Mouse (Mus musculus): ENCODE results near the gene Gse1.

Gse1 gene

GRCm38 (mm10) chr8:120559654-120560053 is 331.4 kb downstream of the Gse1 start:
- peak; percentile 58 to 65 for DNase-seq

GRCm38 (mm10) chr8:120560535-120560934 is 332.3 kb downstream of the Gse1 start:
- no peak for DNase-seq

GRCm38 (mm10) chr8:120561539-120562435 is 333.5 kb downstream of the Gse1 start:
- DNase-seq: peak in 1 of 2 experiments; percentile 81

GRCm38 (mm10) chr8:120562680-120563347 is 334.6 kb downstream of the Gse1 start:
- peak in 1 of 2 experiments; percentile 28 for DNase-seq

GRCm38 (mm10) chr8:120563348-120563724 is 335.1 kb downstream of the Gse1 start:
- peak in 1 of 2 experiments; percentile 26 for DNase-seq

GRCm38 (mm10) chr8:120563851-120564837 is 335.9 kb downstream of the Gse1 start:
- peak; percentile 69 to 79 for DNase-seq

- DNase-seq: no peak
Observed at GRCm38 (mm10) chr8:120565151-120565711, 337.0 kb downstream of the Gse1 start.

- DNase-seq: peak; percentile 71 to 74
Observed at GRCm38 (mm10) chr8:120566681-120567080, 338.4 kb downstream of the Gse1 start.

- DNase-seq: no peak
Observed at GRCm38 (mm10) chr8:120567731-120568130, 339.5 kb downstream of the Gse1 start.

GRCm38 (mm10) chr8:120568164-120568798 is 340.0 kb downstream of the Gse1 start:
- no peak for DNase-seq

GRCm38 (mm10) chr8:120569123-120569522 is 340.9 kb downstream of the Gse1 start:
- DNase-seq: no peak

- DNase-seq: peak; percentile 84 to 85
Observed at GRCm38 (mm10) chr8:120569939-120570715, 341.9 kb downstream of the Gse1 start.

GRCm38 (mm10) chr8:120571561-120571960 is 343.3 kb downstream of the Gse1 start:
- no peak for DNase-seq

GRCm38 (mm10) chr8:120572534-120572933 is 344.3 kb downstream of the Gse1 start:
- peak in 1 of 2 experiments; percentile 75 for DNase-seq

- no peak for DNase-seq
Observed at GRCm38 (mm10) chr8:120573866-120574265, 345.6 kb downstream of the Gse1 start.

- no peak for DNase-seq
Observed at GRCm38 (mm10) chr8:120574941-120575340, 346.7 kb downstream of the Gse1 start.

- DNase-seq: no peak
Observed at GRCm38 (mm10) chr8:120575801-120576200, 347.5 kb downstream of the Gse1 start.

GRCm38 (mm10) chr8:120577821-120578220 is 349.6 kb downstream of the Gse1 start:
- DNase-seq: peak in 1 of 2 experiments; percentile 60

- peak in 1 of 2 experiments; percentile 47 for DNase-seq
Observed at GRCm38 (mm10) chr8:120580336-120581000, 352.2 kb downstream of the Gse1 start.

GRCm38 (mm10) chr8:120581329-120581728 is 353.1 kb downstream of the Gse1 start:
- DNase-seq: peak in 1 of 2 experiments; percentile 49

Data from cerebellum, postnatal 14 days (tissue).